9 mouse cellular contexts compared by ENCODE assay signal in the genomic region with DNA sequence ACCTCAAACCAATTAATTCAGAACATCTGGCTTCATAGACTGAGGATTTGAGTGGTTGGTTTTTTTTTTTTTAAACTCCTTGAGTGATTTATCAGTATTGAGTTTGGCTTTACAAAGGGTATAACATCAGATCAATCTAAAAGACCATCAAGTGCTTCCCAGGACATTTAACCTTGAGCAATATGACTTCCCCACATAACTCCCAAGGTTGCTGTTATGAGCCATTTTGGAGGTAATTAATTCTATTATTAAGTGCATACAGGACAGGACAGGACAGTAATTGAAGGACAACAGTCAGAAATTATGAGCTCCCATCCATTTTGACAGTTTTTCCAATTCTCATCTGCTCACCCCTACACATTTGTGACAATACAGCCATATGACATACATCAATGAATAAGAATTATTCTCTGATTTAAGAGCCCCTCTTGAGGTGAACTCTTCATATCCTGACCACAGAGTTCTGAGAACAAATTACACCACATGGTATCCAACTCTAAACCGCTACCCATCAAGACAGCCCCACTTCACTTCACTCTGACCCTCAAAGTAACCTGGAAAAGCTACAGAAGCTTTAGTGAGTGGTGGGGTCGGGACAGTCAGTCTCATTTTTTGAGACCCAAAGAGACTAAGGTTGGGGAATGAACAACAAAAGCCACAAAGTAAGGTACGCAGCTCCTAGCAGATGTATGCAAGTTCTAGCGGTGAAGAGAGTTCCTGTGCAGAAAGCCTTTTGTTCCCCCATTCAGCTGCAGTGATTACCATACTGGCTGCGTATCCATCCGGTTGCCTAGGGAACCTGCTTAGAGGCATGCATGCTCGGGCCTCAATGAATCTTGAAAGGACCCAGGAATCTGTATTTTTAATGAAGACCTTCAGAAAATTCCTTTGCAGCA. TPM values are rescaled to one million over a fixed set of nuclear protein-coding genes. Genes with fewer than 3 reads are reported as not detected.
DNase-seq lines count a peak whose midpoint lies in the region; ATAC-seq lines count a peak whose summit lies in the region.
"Had no signal": no experiment of that assay in that cellular context is flagged by ENCODE, and none has a peak within 500 bp of the region (broad histone marks: within the 10 kb centered on the region; RNA-seq: fewer than 3 reads in every experiment).

No protein-coding gene starts in this region.

- peak; percentile 28 to 35 for DNase-seq in cerebellum, postnatal 10 days
- DNase-seq in cerebellum, postnatal 25 days, result no peak
- peak; percentile 85 for DNase-seq in hindbrain, embryonic 14.5 days (ENCODE audit: low spot score)
- DNase-seq in mesoderm, embryonic 11.5 days (ENCODE audit: low read depth, low spot score), result peak; percentile 84
- DNase-seq in right cerebral cortex, postnatal 25 days, result peak; percentile 12
- DNase-seq in T-cell, adult 2 months (ENCODE audit: low spot score), result no peak
- no peak for DNase-seq in heart, embryonic 10.5 days (ENCODE audit: low spot score)

- H3K27ac ChIP-seq in hindbrain, embryonic 14.5 days, result peak overlapping the region; percentile 85
- H3K27ac ChIP-seq in heart, embryonic 11.5 days (ENCODE audit: low read depth, low read length), result no peak overlapping the region
- H3K27ac ChIP-seq in heart, embryonic 10.5 days, result no peak overlapping the region

- H3K36me3 ChIP-seq in hindbrain, embryonic 14.5 days (replicated peaks; ENCODE audit: control insufficient read depth, insufficient read depth), result no peaks in the 10 kb centered on the region
- H3K36me3 ChIP-seq in heart, embryonic 11.5 days (ENCODE audit: control insufficient read depth, insufficient read depth, low read length), result no peaks in the 10 kb centered on the region
- H3K36me3 ChIP-seq in heart, embryonic 10.5 days, result no peaks in the 10 kb centered on the region

- ATAC-seq in hindbrain, embryonic 14.5 days (ENCODE audit: low FRiP score), result peak; percentile 92
- no peak for ATAC-seq in heart, embryonic 11.5 days (replicated peaks; ENCODE audit: insufficient number of reproducible peaks, low FRiP score, low TSS enrichment)

- peak overlapping the region; percentile 29 for H3K4me2 ChIP-seq in hindbrain, embryonic 14.5 days (replicated peaks)
- no peak overlapping the region for H3K4me2 ChIP-seq in heart, embryonic 11.5 days

- no peak overlapping the region for H3K4me3 ChIP-seq in hindbrain, embryonic 14.5 days (replicated peaks; ENCODE audit: low read length)
- no peak overlapping the region for H3K4me3 ChIP-seq in heart, embryonic 11.5 days (ENCODE audit: low read depth, low read length)
- no peak overlapping the region for H3K4me3 ChIP-seq in heart, embryonic 10.5 days
- H3K4me3 ChIP-seq: myocyte had no signal

- WGBS in hindbrain, embryonic 14.5 days, result 7% methylated on average over 7 of the region's 7 CpGs
- WGBS in heart, embryonic 11.5 days (ENCODE audit: insufficient replicate concordance), result 46% methylated on average over 7 of the region's 7 CpGs
- WGBS in heart, embryonic 10.5 days, result 54% methylated on average over 7 of the region's 7 CpGs

- peaks cover 30% of the 10 kb centered on the region for H3K4me1 ChIP-seq in hindbrain, embryonic 14.5 days (replicated peaks; ENCODE audit: control insufficient read depth, insufficient read depth, low read length)
- no peaks in the 10 kb centered on the region for H3K4me1 ChIP-seq in heart, embryonic 11.5 days (ENCODE audit: control insufficient read depth, insufficient read depth, low read length)
- 0 out of 2 replicates have a peak, but pooled peaks cover 5% of the 10 kb centered on the region for H3K4me1 ChIP-seq in heart, embryonic 10.5 days

- H3K9ac ChIP-seq in hindbrain, embryonic 14.5 days, result peak overlapping the region; percentile 31; the same call in 1 of the 2 replicates
- no peak overlapping the region for H3K9ac ChIP-seq in heart, embryonic 11.5 days (ENCODE audit: low read depth, low read length)

- H3K9me3 ChIP-seq in hindbrain, embryonic 14.5 days (ENCODE audit: control insufficient read depth, low read length), result no peaks in the 10 kb centered on the region
- H3K9me3 ChIP-seq in heart, embryonic 11.5 days (replicated peaks; ENCODE audit: control insufficient read depth, low read length), result no peaks in the 10 kb centered on the region
- no peaks in the 10 kb centered on the region for H3K9me3 ChIP-seq in heart, embryonic 10.5 days

- no peaks in the 10 kb centered on the region for H3K27me3 ChIP-seq in hindbrain, embryonic 14.5 days (ENCODE audit: control insufficient read depth, insufficient read depth, low read length)
- H3K27me3 ChIP-seq in heart, embryonic 11.5 days (ENCODE audit: control insufficient read depth, insufficient read depth, low read length), result no peaks in the 10 kb centered on the region
- H3K27me3 ChIP-seq in heart, embryonic 10.5 days (ENCODE audit: insufficient read depth, poor library complexity, severe bottlenecking), result no peaks in the 10 kb centered on the region

RNA-seq across cellular contexts. Expression of a gene that starts 11.8 kb away (rescaled TPM):
- not detected in 2 replicates for polyA plus RNA-seq in hindbrain, embryonic 14.5 days (2014; fragmentation: Nextera tagmentation; extraction: Ambion mirVana)
- polyA plus RNA-seq in heart, embryonic 11.5 days (2014; fragmentation: Nextera tagmentation; extraction: Ambion mirVana), result not detected in 2 replicates
- polyA plus RNA-seq in heart, embryonic 10.5 days (2016; fragmentation: Nextera tagmentation; extraction: Ambion mirVana), result not detected in 2 replicates
- polyA plus RNA-seq: myocyte had no signal

Comparison
In these comparisons a context has a peak if more than half of its experiments do, and no peak if none do; other contexts are left out.
1. DNase-seq: peak in cerebellum, postnatal 10 days (2 of 2), hindbrain, embryonic 14.5 days (single experiment), mesoderm, embryonic 11.5 days (single experiment) and right cerebral cortex, postnatal 25 days (single experiment); none in cerebellum, postnatal 25 days (0 of 2), T-cell, adult 2 months (single experiment) and heart, embryonic 10.5 days (single experiment).